Mouse (Mus musculus) urinary bladder, postnatal 10 days (tissue): Measurements from ENCODE around the gene Acad9.
A peak's percentile ranks its signal among the peaks of the same experiment; 100 is the strongest.

Experiments used
- DNase-seq: peaks from one replicate; pipeline ENCODE4 v3.0.0; 2022; ENCODE audit warnings: low spot score

Acad9 gene

GRCm38 (mm10) chr3:36065843-36066651 lies at the start of gene Acad9:
Acad9 (plus strand) TSS chr3:36065979.
- peak; percentile 83 for DNase-seq

- no peak for DNase-seq
Measured at GRCm38 (mm10) chr3:36025732-36026131, 40.0 kb upstream of the Acad9 start.

GRCm38 (mm10) chr3:36029993-36030392 lies 35.8 kb upstream of the Acad9 start:
- no peak for DNase-seq

- no peak for DNase-seq
Measured at GRCm38 (mm10) chr3:36031740-36032510, 33.9 kb upstream of the Acad9 start.

GRCm38 (mm10) chr3:36044520-36044919 lies 21.3 kb upstream of the Acad9 start:
- DNase-seq, result no peak

- no peak for DNase-seq
Measured at GRCm38 (mm10) chr3:36045086-36045485, 20.7 kb upstream of the Acad9 start.

GRCm38 (mm10) chr3:36049106-36049505 lies 16.7 kb upstream of the Acad9 start:
- no peak for DNase-seq

- no peak for DNase-seq
Measured at GRCm38 (mm10) chr3:36053447-36053846, 12.3 kb upstream of the Acad9 start, which contains the start of gene Ccdc144b. Ccdc144b (minus strand) TSS chr3:36053547.

- no peak for DNase-seq
Measured at GRCm38 (mm10) chr3:36060096-36060850, 5.5 kb upstream of the Acad9 start.

GRCm38 (mm10) chr3:36064592-36065061 lies 1.2 kb upstream of the Acad9 start:
- no peak for DNase-seq

- no peak for DNase-seq
Measured at GRCm38 (mm10) chr3:36065166-36065565, 613 bp upstream of the Acad9 start.

- DNase-seq, result no peak
Measured at GRCm38 (mm10) chr3:36067731-36068130, 2.0 kb downstream of the Acad9 start.

- no peak for DNase-seq
Measured at GRCm38 (mm10) chr3:36070436-36070835, 4.7 kb downstream of the Acad9 start.

- no peak for DNase-seq
Measured at GRCm38 (mm10) chr3:36071047-36071446, 5.3 kb downstream of the Acad9 start.

GRCm38 (mm10) chr3:36074231-36074630 lies 8.5 kb downstream of the Acad9 start:
- no peak for DNase-seq

GRCm38 (mm10) chr3:36075466-36075865 lies 9.7 kb downstream of the Acad9 start:
- DNase-seq, result no peak

- DNase-seq, result no peak
Measured at GRCm38 (mm10) chr3:36077386-36077785, 11.6 kb downstream of the Acad9 start.

GRCm38 (mm10) chr3:36079886-36080285 lies 14.1 kb downstream of the Acad9 start:
- DNase-seq, result no peak

GRCm38 (mm10) chr3:36080741-36081140 lies 15.0 kb downstream of the Acad9 start:
- DNase-seq, result no peak

- DNase-seq, result no peak
Measured at GRCm38 (mm10) chr3:36082843-36083242, 17.1 kb downstream of the Acad9 start.

GRCm38 (mm10) chr3:36083381-36083780 lies 17.6 kb downstream of the Acad9 start:
- no peak for DNase-seq

GRCm38 (mm10) chr3:36085394-36085793 lies 19.6 kb downstream of the Acad9 start:
- DNase-seq, result no peak
